Mouse (Mus musculus): ENCODE results near the gene Gm13289. TPM values are rescaled to one million over a fixed set of nuclear protein-coding genes. Genes with fewer than 3 reads are reported as not detected.
A peak's percentile ranks its signal among the peaks of the same experiment; 100 is the strongest.
"Not testable (repeated sequence)": the region's sequence is repeated elsewhere in the genome, so short reads cannot be mapped to it uniquely, and the experiment has no call there.

Gm13289 gene
- total RNA-seq, 4 experiments from 2014 or later, result not detected

GRCm38 (mm10) chr4:88782335-88782734, 5.6 kb downstream of the Gm13289 start:
- DNase-seq (ENCODE audit: low spot score), result not testable (repeated sequence)

GRCm38 (mm10) chr4:88785409-88785808, 8.7 kb downstream of the Gm13289 start, which contains the start of gene Gm13276:
Gene Gm13276 (plus strand): TSS chr4:88785709.
- not testable (repeated sequence) for DNase-seq (ENCODE audit: low spot score)

- DNase-seq (ENCODE audit: low spot score), result peak; percentile 68
Observed at GRCm38 (mm10) chr4:88788402-88788801, 11.7 kb downstream of the Gm13289 start, which contains the start of gene Gm13277. Gene Gm13277 (plus strand): TSS chr4:88788632.

GRCm38 (mm10) chr4:88791250-88791649, 14.5 kb downstream of the Gm13289 start, which contains the start of gene Gm13278:
Gene Gm13278 (plus strand): TSS chr4:88791550.
- not testable (repeated sequence) for DNase-seq (ENCODE audit: low spot score)

GRCm38 (mm10) chr4:88793936-88794675, 17.4 kb downstream of the Gm13289 start, which contains the start of gene Gm13275:
Gene Gm13275 (plus strand): TSS chr4:88794487.
- peak; percentile 85 for DNase-seq (ENCODE audit: low spot score)

- not testable (repeated sequence) for DNase-seq (ENCODE audit: low spot score)
Observed at GRCm38 (mm10) chr4:88797097-88797496, 20.4 kb downstream of the Gm13289 start, which contains the start of gene Gm13279. Gene Gm13279 (plus strand): TSS chr4:88797397.

GRCm38 (mm10) chr4:88799365-88799764, 22.6 kb downstream of the Gm13289 start, which contains the start of gene Gm13285:
Gene Gm13285 (plus strand): TSS chr4:88799665.
- not testable (repeated sequence) for DNase-seq (ENCODE audit: low spot score)

GRCm38 (mm10) chr4:88802954-88803353, 26.2 kb downstream of the Gm13289 start, which contains the start of gene Gm13287:
Gene Gm13287 (plus strand): TSS chr4:88803254.
- not testable (repeated sequence) for DNase-seq (ENCODE audit: low spot score)

- DNase-seq (ENCODE audit: low spot score), result not testable (repeated sequence)
Observed at GRCm38 (mm10) chr4:88805231-88805630, 28.5 kb downstream of the Gm13289 start, which contains the start of gene Gm13288. Gene Gm13288 (plus strand): TSS chr4:88805531.

GRCm38 (mm10) chr4:88805761-88806160, 29.0 kb downstream of the Gm13289 start:
- not testable (repeated sequence) for DNase-seq (ENCODE audit: low spot score)

- DNase-seq (ENCODE audit: low spot score), result no peak
Observed at GRCm38 (mm10) chr4:88815928-88816327, 39.2 kb downstream of the Gm13289 start, which contains the start of gene Ifna7. Gene Ifna7 (plus strand): TSS chr4:88816228.

- no peak for DNase-seq (ENCODE audit: low spot score)
Observed at GRCm38 (mm10) chr4:88819659-88820058, 42.9 kb downstream of the Gm13289 start, which contains the start of gene Ifna11. Gene Ifna11 (plus strand): TSS chr4:88819959.

GRCm38 (mm10) chr4:88822995-88823394, 46.3 kb downstream of the Gm13289 start:
- no peak for DNase-seq (ENCODE audit: low spot score)

Other genes starting within 250 kb of the Gm13289 start
- gene Ifna15, start 218.7 kb upstream of the Gm13289 start, total RNA-seq (2022), result not detected
- gene Ifna14, start 205.1 kb upstream of the Gm13289 start, total RNA-seq (2022), result not detected
- gene Ifna9, start 184.5 kb upstream of the Gm13289 start, total RNA-seq (2022), result not detected
- not detected for gene Ifna12, start 173.5 kb upstream of the Gm13289 start, total RNA-seq (2022)
- not detected for gene C87499, start 142.5 kb upstream of the Gm13289 start, total RNA-seq (2022)
- not detected for gene Ifna13, start 132.5 kb upstream of the Gm13289 start, total RNA-seq (2022)
- not detected for gene Ifna16, start 100.0 kb upstream of the Gm13289 start, total RNA-seq (2022)
- gene Ifna2, start 93.0 kb upstream of the Gm13289 start, total RNA-seq (2022), result not detected
- gene Ifnab, start 85.6 kb upstream of the Gm13289 start, total RNA-seq (2022), result not detected
- gene Gm26566, start 55.1 kb upstream of the Gm13289 start, total RNA-seq (2022), result under 1 TPM; 0.41 to 0.87 (median 0.64) TPM
- gene Klhl9, start 54.5 kb upstream of the Gm13289 start, total RNA-seq (2022), result 10 to 100 TPM; 67.8 to 80.5 (median 71.9) TPM
- gene Gm13271, start 22.1 kb upstream of the Gm13289 start, total RNA-seq (2022), result not detected
- gene Gm13283, start 16.8 kb upstream of the Gm13289 start, total RNA-seq (2022), result not detected
- not detected for gene Gm13290, start 3.1 kb upstream of the Gm13289 start, total RNA-seq (2022)
- gene Gm13272, start 2.9 kb downstream of the Gm13289 start, total RNA-seq (2022), result not detected
- gene Ifnz, start 5.2 kb downstream of the Gm13289 start, total RNA-seq (2022), result not detected
- not detected for gene Gm13276, start 8.8 kb downstream of the Gm13289 start, total RNA-seq (2022)
- not detected for gene Gm13277, start 11.7 kb downstream of the Gm13289 start, total RNA-seq (2022)
- not detected for gene Gm13278, start 14.6 kb downstream of the Gm13289 start, total RNA-seq (2022)
- gene Gm13275, start 17.6 kb downstream of the Gm13289 start, total RNA-seq (2022), result not detected
- gene Gm13279, start 20.5 kb downstream of the Gm13289 start, total RNA-seq (2022), result not detected
- not detected for gene Gm13285, start 22.7 kb downstream of the Gm13289 start, total RNA-seq (2022)
- gene Gm13287, start 26.3 kb downstream of the Gm13289 start, total RNA-seq (2022), result not detected
- gene Gm13288, start 28.6 kb downstream of the Gm13289 start, total RNA-seq (2022), result not detected
- not detected for gene Ifna7, start 39.3 kb downstream of the Gm13289 start, total RNA-seq (2022)
- not detected for gene Ifna11, start 43.0 kb downstream of the Gm13289 start, total RNA-seq (2022)
- gene Ifna6, start 50.5 kb downstream of the Gm13289 start, total RNA-seq (2022), result not detected
- not detected for gene Ifna5, start 58.6 kb downstream of the Gm13289 start, total RNA-seq (2022)
- gene Ifna4, start 64.9 kb downstream of the Gm13289 start, total RNA-seq (2022), result not detected
- gene Ifna1, start 73.2 kb downstream of the Gm13289 start, total RNA-seq (2022), result not detected
- gene Ifne, start 103.3 kb downstream of the Gm13289 start, total RNA-seq (2022), result not detected